Mouse (Mus musculus) midbrain, postnatal 0 days (tissue): Measurements from ENCODE around the gene Ppara. TPM values are rescaled to one million over a fixed set of nuclear protein-coding genes. Genes with fewer than 3 reads are reported as not detected.

Source experiments
- ATAC-seq: fragments of 200-750 bp; cut with Nextera tagmentation; 2 replicates; pipeline ENCODE4 v1.8.0; 2017; ENCODE audit warnings: moderate number of reproducible peaks, mild to moderate bottlenecking, moderate TSS enrichment, moderate library complexity; ENCODE audit not compliant: low FRiP score
- DNase-seq: peaks from one replicate; pipeline ENCODE4 v3.0.0-alpha.2; 2015; ENCODE audit warnings: low spot score
- H3K27ac ChIP-seq: fragments of 300-500 bp; sonication (generic); 2 replicates; pipeline ENCODE4 v1.5.1; 2014; ENCODE audit warnings: low read depth, mild to moderate bottlenecking, low read length, mixed read lengths
- H3K27me3 ChIP-seq: fragments of 300-500 bp; sonication (generic); 2 replicates; pipeline ENCODE4 v1.6.1; 2014; ENCODE audit warnings: low read length, control low read depth, mixed read lengths; ENCODE audit not compliant: insufficient read depth
- H3K36me3 ChIP-seq: fragments of 300-500 bp; sonication (generic); 2 replicates; pipeline ENCODE4 v1.6.1; 2014; ENCODE audit warnings: low read length, control low read depth, mixed read lengths; ENCODE audit not compliant: insufficient read depth
- H3K4me1 ChIP-seq: fragments of 300-500 bp; sonication (generic); 2 replicates; pipeline ENCODE4 v1.6.1; 2014; ENCODE audit warnings: mild to moderate bottlenecking, control low read depth, antibody characterized with exemption, low read length, mixed read lengths; ENCODE audit not compliant: insufficient read depth
- H3K4me2 ChIP-seq: fragments of 300-500 bp; sonication (generic); 2 replicates; pipeline ENCODE4 v1.6.1; 2014; ENCODE audit warnings: low read depth, mild to moderate bottlenecking, low read length, mixed read lengths; ENCODE audit not compliant: poor library complexity, severe bottlenecking
- H3K4me3 ChIP-seq: fragments of 300-500 bp; sonication (generic); 2 replicates; pipeline ENCODE4 v1.5.1; 2014; ENCODE audit warnings: low read depth, mild to moderate bottlenecking, low read length, moderate library complexity
- H3K9ac ChIP-seq: fragments of 300-500 bp; sonication (generic); replicated peaks from 2 replicates; pipeline ENCODE4 v1.6.1; 2014; ENCODE audit warnings: mild to moderate bottlenecking, low read length, moderate library complexity, mixed read lengths; ENCODE audit not compliant: poor library complexity, severe bottlenecking
- H3K9me3 ChIP-seq: fragments of 300-500 bp; sonication (generic); 2 replicates; pipeline ENCODE4 v1.6.1; 2016; ENCODE audit warnings: low read length, control low read depth
- CTCF ChIP-seq: IDR thresholded peaks from 2 replicates; pipeline ENCODE4 v1.5.1; 2016; ENCODE audit warnings: antibody characterized with exemption, mild to moderate bottlenecking
- WGBS: fragments of 180-500 bp; shearing (Covaris S2); extraction: QIAGEN DNeasy Blood & Tissue Kit; methylation state at CpG from one replicate; pipeline ENCODE4 v1.1.7; 2014; 5-methylcytosine and 5-hydroxymethylcytosine counted together
- polyA plus RNA-seq: library from polyadenylated mRNA; unstranded; fragments of >200 nt; fragmentation: Nextera tagmentation; extraction: Ambion mirVana; gene quantifications from 2 replicates; pipeline ENCODE4 v1.2.1, GENCODE M21; 2015
- total RNA-seq: library from RNA; depleted of rRNA; stranded (reverse); fragments of >200 nt; gene quantifications from 2 replicates; pipeline ENCODE4 v1.2.3, GENCODE M21; 2014

Gene Ppara
- total and polyA plus RNA-seq, 2 experiments from 2014 or later, result 0.86 to 1.6 TPM

GRCm38 (mm10) chr15:85698345-85699034, 36.3 kb upstream of the Ppara start:
- Histone ChIP-seq H3K4me1 (no peaks in the 10 kb centered on the region), H3K9me3 (no peaks in the 10 kb centered on the region), H3K27ac (no peak overlapping the region), H3K4me2 (no peak overlapping the region), H3K27me3 (no peaks in the 10 kb centered on the region), H3K9ac (no peak overlapping the region), H3K4me3 (no peak overlapping the region), H3K36me3 (peaks cover 74% of the 10 kb centered on the region)
- ATAC-seq (no peak), DNase-seq (no peak)
- WGBS, result 84% methylated on average over 14 of the region's 14 CpGs
- no peak for TF ChIP-seq CTCF

- DNase-seq (no peak), ATAC-seq (no peak)
- no peaks in the 10 kb centered on the region for H3K9me3 ChIP-seq
- H3K9ac ChIP-seq, result no peak overlapping the region
- H3K4me2 ChIP-seq, result no peak overlapping the region
- peak overlapping the region; percentile 57; the same call in 1 of the 2 replicates for H3K27ac ChIP-seq
- no peaks in the 10 kb centered on the region for H3K27me3 ChIP-seq
- H3K4me1 ChIP-seq, result no peaks in the 10 kb centered on the region
- H3K36me3 ChIP-seq, result peaks cover 69% of the 10 kb centered on the region
- TF ChIP-seq CTCF, result no peak
- 82% methylated on average over 5 of the region's 5 CpGs for WGBS
- no peak overlapping the region for H3K4me3 ChIP-seq
Measured at GRCm38 (mm10) chr15:85699452-85699851, 35.3 kb upstream of the Ppara start.

GRCm38 (mm10) chr15:85699862-85700501, 34.8 kb upstream of the Ppara start:
- Histone ChIP-seq H3K9me3 (no peaks in the 10 kb centered on the region), H3K27ac (peak overlapping the region; percentile 57), H3K27me3 (no peaks in the 10 kb centered on the region), H3K4me2 (no peak overlapping the region), H3K4me1 (no peaks in the 10 kb centered on the region), H3K9ac (no peak overlapping the region), H3K4me3 (no peak overlapping the region), H3K36me3 (peaks cover 68% of the 10 kb centered on the region)
- TF ChIP-seq CTCF, result no peak
- DNase-seq (peak; percentile 85), ATAC-seq (peak; percentile 59)
- 83% methylated on average over 13 of the region's 13 CpGs for WGBS

GRCm38 (mm10) chr15:85700716-85701115, 34.1 kb upstream of the Ppara start:
- no peak for DNase-seq
- Histone ChIP-seq H3K9ac (no peak overlapping the region), H3K27me3 (no peaks in the 10 kb centered on the region), H3K36me3 (peaks cover 66% of the 10 kb centered on the region), H3K4me1 (no peaks in the 10 kb centered on the region), H3K27ac (peak overlapping the region; percentile 57; the same call in 1 of the 2 replicates), H3K9me3 (no peaks in the 10 kb centered on the region), H3K4me2 (0 out of 2 replicates have a peak overlapping the region, but pooled peaks have one; percentile 1), H3K4me3 (no peak overlapping the region)
- ATAC-seq, result no peak
- TF ChIP-seq CTCF, result no peak
- WGBS, result 80% methylated on average over 9 of the region's 9 CpGs

GRCm38 (mm10) chr15:85701128-85701930, 33.5 kb upstream of the Ppara start:
- 81% methylated on average over 10 of the region's 10 CpGs for WGBS
- ATAC-seq, result no peak
- H3K9ac ChIP-seq, result no peak overlapping the region
- peak overlapping the region; percentile 32; the same call in 1 of the 2 replicates for H3K27ac ChIP-seq
- TF ChIP-seq CTCF, result no peak
- no peak overlapping the region for H3K4me2 ChIP-seq
- H3K4me3 ChIP-seq, result no peak overlapping the region
- H3K27me3 ChIP-seq, result no peaks in the 10 kb centered on the region
- H3K9me3 ChIP-seq, result no peaks in the 10 kb centered on the region
- H3K36me3 ChIP-seq, result peaks cover 62% of the 10 kb centered on the region
- H3K4me1 ChIP-seq, result no peaks in the 10 kb centered on the region
- no peak for DNase-seq
